Mouse (Mus musculus): ENCODE data around the gene Lias.

Gene Lias

DNA sequence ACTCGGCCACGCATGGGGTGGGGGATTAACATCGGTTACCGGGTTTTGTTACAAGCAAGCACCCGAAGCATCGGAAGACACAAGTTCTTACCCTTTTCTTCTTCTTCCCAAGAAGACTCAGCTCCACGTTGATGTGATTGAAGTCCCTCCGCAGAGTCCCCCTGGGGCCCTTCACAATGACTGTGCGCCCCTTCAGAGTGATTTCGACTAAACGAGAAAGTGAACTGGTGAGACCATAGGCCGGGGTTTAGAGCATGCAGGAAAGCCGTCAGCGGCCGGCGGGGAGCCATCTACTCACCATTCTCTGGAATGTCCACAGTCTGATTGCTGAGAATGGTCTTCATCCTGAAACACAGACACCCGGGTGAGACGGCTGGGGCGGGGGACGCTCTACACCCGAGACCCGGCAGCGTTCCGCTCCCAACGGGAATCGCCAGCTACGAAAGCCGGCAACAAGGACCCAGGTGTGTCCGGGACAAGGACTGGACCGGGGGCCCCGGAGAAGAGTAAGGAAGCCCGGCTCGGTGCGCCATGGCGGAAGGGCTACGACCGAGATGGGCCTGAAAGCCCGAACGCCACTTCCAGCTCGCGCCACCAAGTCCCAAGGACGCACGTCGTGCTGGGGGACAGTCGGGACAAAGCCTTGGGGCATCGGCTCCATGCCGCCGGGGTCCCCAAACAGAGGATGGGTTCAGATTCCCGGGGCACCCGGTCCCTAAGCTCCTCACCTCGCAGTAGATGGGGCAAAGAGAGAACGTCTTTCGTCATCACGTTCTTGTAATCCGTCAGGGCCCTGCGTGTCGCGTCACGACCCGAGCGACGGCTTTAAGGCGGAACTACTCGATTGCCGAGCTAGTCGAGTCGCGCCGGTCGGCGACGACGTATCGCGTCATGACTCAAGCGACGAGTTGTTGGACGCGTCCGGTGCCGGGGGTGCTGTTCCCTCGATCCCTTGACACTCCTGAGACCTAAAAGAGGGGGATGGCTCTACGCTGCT, at the start of gene Lias, which contains the start of gene Rpl9:
TSS of gene Lias (plus strand) at position 850 of the 997 bp plus-strand sequence.
TSS of gene Rpl9 (minus strand) at position 797 of the 997 bp plus-strand sequence.
- DNase-seq (ENCODE audit: low spot score in 2 of 2), result peak; percentile 95 to 97

DNA sequence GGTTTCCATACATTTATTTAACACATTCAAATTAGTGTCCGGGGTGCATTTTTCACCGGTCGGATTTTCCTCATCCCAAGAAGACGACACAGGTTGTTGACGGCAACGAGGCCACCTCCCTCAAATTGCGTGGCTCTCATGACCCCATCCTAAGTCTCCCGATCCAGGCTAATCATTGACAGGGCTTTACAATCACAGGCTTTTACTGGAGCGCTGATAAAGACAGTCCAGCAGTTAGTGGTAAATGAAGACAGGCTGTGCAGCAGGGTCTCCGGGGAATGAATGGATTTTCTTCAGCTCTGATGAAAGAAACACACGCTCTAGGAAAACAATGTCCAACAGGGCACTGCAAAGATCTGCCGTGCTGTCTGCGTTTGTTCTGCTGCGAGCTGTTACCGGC, 43.1 kb upstream of the Lias start, which contains the start of gene Klb:
TSS of gene Klb (plus strand) at position 147 of the 400 bp plus-strand sequence.
- DNase-seq (ENCODE audit: low spot score in 2 of 2), result no peak

DNA sequence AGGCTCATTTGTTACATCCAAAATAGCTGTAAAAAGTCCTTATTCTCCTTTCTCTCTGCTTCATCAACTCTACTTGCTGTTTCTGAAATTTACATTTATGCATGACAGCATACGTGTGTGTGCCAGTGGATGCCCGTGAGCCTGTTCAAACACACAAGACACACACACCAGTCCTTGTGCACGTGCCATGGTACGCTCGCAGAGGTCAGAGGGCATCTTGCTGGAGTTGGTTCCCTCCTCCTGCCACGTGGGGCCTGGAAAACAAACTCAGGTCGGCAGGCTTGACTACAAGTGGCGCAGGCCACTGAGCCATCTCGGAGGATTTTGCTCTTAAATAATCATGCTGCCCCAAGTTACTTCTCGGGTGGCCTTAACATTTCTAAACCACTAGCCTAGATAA, 40.8 kb upstream of the Lias start:
- no peak for DNase-seq (ENCODE audit: low spot score in 2 of 2)

DNA sequence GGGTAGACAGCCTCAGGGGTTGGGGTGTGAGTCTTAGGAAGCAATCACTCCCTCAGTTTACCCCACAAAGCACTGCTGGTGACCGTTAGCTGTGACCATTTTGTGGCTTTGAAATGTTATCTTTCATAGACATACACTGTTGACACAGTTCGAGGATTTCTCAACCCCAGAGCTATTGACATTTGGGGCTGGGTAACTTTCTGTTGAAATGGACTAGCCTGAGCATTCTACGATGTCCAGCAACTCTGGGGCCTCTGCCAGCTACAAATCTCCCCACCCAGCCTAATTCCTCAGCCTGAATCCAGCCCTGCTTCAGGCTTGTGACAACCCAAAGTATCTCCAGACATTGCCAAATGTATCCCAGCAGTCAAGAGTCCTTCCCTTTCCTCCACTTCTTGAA, 37.2 kb upstream of the Lias start:
- no peak for DNase-seq (ENCODE audit: low spot score in 2 of 2)

DNA sequence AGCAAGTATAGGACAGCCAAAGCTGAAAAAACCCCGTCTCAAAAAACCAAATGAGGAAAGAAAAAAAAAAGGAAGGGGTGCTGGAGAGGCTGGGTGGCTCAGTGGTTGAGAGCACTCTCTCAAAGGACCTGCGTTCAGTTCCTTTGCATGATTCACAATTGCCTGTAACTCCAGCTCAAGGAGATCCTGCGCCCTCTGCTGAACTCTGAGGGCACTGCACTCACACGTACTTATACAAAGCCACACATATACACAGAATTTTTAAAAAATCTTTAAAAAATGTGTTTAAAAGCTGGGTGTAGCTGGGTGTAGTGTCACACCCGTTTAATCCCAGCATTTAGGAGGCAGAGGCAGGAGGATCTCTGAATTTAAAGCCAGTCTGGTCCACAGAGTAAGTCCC, 36.3 kb upstream of the Lias start:
- DNase-seq (ENCODE audit: low spot score in 2 of 2), result no peak

DNA sequence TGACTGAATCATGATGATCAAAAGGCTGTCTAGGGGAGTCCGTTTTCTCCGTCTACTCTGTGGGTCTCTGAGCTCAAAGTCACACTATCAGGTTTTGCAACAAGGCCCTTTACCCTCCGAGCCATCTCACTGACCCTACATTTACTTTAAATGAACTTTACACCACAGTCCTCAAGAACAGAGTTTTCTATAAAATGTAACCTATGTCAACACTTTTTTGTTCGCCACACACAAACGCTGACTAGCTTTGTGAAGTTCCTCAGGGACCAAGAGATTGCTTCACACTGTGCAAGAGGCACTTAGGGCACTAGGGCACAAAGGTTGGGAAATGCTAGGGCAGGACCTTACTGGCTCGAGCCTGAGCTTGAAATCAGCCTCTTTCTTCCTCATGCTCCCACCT, 34.4 kb upstream of the Lias start:
- DNase-seq (ENCODE audit: low spot score in 2 of 2), result no peak

DNA sequence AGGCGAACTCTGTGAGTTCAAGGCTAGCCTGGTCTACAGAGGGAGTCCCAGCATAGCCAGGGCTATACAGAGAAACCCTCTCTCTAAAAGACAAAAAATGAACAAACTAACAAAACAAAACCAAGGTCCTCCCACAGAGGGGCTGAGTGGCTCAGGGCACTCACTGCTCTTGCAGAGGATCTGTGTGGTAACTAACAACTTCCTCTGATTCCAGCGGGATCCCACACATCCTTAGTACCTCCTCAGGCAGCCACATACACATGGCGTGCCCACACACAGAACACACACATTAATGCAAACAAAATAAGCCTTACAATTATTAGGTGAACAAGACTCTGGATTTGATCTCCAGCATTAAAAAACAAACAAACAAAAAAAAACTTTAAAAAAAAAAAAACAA, 33.5 kb upstream of the Lias start:
- DNase-seq (ENCODE audit: low spot score in 2 of 2), result no peak

DNA sequence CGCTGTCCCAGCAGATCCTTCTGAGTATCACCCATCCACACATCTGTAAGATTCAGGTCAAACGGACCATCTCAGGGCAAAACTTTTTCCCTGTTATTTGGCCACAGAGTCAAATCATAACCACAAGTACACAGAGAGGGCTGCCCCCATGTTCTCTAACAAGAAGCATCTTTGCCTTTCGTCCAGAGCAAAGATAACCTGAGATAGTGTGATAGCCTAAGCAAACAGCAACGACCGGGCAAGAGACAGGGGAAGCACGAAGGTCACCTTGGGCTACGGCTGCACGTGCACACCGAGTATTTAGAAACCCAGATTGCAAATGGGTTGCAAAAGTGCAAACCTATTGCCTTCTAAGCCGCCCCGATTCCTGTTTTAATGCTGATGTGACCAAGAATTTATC, 23.5 kb upstream of the Lias start:
- no peak for DNase-seq (ENCODE audit: low spot score in 2 of 2)

DNA sequence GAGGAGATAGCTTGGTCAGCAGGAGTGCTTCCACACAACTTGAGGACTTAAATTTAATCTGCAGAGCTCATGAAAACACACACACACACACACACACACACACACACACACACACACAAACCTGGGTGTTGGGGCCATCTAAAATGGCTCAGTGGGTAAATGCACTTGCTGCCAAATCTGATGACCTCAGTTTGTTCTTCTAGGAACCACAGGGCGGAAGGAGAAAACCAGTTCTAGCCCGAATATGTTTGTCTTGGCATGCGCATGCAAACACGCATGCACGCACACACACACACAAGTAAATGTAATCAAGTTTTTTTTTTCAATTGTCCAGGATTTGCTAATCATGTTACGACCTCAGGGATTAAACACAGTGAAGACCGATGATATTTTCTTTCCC, 19.7 kb upstream of the Lias start:
- no peak for DNase-seq (ENCODE audit: low spot score in 2 of 2)

DNA sequence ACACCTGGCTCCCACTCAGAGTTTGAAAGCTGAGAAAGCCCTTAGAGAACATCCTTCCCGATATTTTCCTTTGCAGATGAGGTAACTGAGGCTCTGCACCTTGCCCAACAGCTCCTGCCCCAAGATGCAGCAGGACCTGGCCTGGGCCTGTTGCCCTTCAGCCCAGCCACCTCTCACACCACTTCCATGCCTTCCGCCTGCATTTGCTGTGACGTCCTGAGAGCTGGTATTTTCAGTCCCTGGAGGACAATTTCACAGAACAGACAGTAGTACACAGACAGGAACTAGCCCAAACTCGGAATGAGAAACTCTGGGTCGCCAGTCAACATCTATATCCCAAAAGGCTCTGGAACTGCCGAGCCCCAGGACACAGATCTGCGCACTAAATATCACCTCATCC, 16.6 kb upstream of the Lias start:
- DNase-seq (ENCODE audit: low spot score in 2 of 2), result no peak

DNA sequence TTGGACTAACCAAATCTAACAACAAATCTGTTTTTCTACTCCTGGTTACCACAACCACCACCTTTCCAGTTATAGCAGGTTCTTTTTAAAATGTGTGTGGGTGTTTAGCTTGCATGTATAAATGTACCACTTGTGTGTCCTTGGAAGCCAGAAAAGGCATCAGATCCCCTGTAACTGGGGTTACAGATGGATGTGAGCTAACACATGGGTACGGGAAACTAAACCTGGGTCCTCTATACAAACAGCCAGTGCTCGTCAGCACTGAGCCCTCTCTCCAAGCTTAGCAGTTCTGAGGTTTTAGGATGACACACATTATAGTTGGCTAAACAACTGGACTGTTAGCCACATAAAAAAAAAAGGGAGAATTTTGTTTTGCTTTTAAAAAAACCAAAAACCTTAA, 5.6 kb upstream of the Lias start:
- no peak for DNase-seq (ENCODE audit: low spot score in 2 of 2)

DNA sequence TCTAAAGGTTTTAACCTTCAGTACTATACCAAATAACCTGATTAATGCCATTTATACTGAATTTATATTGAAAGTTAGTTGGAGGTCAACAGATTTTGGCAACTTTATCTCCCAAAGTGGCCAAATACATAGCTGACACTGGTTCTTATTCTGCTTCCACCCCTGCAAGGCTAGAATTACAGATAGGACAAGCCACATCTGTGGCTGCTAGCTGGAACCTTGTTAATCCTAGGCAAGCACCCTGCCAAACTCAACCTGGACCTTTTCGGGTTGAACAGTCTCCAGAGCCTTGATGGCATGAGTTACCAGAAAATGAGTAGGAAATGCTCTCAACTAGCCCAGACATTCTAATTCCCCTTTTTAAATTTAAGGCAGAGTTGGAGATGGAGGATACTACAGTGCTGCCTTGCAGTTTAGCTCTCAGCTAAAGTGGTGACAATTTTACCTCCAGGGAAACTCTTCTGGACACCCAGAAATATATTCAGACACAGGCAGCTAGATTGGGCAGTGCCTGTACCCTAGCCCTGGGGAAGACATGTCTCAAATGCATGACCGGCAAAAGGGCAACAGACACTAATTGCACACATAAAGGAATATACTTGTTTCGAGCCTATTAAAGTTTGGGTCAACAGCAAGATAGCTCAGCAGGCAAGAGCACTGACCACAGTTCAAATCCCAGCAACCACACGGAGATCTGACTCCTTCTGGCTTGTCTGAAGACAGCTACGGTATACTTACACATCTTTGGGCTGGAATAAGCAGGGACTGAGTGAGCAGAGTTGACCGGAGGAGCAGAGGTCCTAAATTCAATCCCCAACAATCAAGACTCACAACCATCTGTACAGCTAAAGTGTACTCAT, 4.1 kb upstream of the Lias start:
- no peak for DNase-seq (ENCODE audit: low spot score in 2 of 2)

DNA sequence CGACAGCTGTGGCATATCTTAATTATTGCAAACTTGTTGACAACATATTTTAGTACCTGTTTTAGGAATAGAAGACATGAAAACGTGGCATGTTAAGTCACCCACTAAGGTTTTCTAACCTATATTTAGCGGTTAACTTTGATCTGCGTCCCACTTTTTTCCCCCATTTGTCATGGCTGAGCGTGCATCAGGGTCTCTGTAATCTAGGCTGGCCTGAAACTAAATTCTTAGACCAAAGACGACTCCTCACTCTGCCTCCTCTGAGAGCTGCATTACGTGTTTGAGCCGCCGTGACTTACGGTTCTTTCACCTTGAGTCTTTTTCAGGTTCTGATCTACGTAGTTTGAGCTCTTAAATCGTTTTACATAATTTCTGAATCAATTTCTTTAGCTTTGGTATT, 456 bp downstream of the Lias start:
- DNase-seq (ENCODE audit: low spot score in 2 of 2), result no peak

DNA sequence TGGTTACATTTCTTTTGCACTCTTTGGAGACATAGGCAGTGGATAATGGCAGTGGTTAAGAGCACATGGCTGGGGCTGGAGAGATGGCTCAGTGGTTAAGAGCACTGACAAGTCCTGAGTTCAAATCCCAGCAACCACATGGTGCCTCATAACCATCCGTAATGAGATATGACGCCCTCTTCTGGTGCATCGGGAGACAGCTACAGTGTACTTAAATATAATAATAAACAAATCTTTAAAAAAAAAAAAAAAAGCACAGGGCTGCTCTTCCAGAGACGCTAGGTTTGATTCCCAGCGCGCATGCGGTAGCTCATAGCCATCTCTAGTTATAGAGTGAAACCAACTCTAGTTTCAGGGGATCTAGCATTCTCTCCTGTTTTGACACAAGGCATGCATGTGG, 3.1 kb downstream of the Lias start:
- no peak for DNase-seq (ENCODE audit: low spot score in 2 of 2)

DNA sequence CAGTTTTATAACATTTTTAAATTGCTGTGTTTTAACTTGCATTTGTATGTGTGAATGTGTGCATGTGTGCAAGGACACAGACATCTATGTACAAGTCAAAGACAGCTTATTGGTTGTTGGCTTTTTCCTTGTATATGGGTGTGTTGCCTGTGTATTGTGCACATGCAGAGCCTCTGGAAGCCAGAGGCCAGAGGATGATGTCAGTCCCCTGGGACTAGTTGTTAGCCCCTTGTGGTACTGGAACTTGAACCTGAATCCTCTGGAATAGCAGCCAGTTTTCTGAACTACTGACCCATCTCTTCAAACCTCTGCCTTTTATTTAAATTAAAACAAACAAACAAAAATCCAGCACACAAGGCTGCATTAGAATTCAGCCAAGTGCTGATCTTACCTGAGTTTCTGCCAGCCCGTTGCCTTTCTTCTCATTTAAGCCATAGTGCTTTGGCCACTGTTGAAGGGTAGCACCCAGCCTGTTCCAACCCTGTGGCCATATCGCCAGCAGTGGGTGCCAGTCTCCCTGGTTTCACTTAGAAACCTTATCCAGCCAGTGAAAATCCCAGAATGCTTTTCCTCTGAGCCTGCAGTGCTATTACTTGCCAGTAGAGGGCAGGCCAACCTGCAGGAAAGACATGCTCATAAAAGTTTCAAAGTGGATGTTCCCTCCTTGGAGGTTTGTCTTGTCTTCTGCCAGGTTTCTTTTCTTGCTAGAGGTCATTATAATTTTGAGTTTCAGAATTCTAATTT, 10.1 kb downstream of the Lias start:
- DNase-seq (ENCODE audit: low spot score in 2 of 2), result peak; percentile 73 to 79

DNA sequence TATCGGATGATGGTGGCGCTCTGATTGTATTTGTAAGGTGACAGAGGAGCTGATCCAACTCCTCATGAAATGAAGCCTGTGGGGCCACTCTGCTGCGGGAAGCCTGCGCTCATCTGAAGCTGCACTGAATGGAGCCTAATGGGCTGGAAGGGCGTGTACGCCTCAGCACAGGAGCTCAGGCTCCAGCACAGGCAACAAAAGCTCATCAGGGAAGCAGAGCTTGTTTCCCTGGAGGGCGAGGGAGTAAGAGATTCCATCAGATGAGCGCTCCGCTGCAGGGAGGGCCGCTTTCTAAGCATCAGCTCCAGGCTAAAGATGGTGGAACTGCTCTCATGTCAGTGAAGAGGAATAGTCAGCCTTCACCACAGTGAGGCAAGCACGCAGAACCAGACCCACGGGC, 16.7 kb downstream of the Lias start:
- no peak for DNase-seq (ENCODE audit: low spot score in 2 of 2)

DNA sequence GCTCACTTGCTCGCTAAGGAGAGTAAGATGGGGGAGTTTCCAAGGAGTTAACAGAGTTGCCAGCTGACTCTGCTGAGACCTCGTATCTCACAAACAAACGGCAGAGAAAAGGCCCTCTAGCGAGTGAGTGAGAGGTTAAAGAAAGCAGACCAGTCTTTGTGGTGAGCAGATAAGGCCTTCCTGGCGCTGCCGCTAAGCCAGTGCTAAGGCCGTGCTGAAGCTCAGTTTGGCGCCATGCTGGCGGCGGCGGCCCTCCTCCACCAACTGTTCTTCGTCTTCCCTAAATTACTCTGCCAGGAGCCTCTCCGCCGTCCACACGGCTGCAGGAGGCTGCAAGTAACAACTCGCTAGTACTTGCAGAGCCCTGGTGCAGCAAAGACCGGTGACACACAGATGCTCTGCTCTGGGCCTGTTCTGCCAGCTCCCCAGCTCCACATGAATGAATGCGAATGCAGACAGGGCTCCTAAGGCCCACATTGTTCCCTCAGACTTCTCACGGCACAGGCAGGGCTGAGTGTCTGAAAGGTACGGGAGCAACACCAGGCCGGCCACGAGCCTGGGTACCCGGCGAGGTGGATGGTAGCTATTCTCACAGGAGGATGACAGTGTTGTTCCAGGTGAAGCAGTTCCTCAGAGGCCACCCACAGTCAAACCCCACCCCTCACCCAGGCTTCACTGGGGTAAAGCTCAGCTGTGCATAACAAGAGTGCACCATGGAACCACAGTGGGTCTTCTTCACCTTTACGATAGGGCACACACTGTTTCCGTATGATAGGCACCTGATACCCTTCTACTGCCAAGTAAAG, 24.6 kb downstream of the Lias start:
- DNase-seq (ENCODE audit: low spot score in 2 of 2), result no peak

DNA sequence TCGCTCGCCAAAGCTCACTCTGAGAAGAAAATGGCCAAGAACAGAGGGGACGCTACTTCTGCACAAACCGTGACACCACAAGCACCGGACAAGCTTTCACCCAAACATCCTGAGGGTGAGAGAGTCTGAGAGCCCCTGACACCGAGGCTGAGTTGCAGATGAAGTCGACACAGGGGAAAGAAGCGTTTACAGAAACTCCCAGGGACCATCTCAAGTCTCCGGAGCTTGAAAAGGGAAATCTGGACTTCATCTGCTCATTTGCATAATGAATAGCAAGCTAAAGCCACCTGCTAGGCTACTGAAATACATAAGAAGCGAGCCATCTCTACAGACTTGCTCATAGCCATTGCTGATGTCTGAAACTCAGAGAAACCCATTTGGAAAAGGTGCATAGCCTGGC, 27.8 kb downstream of the Lias start:
- DNase-seq (ENCODE audit: low spot score in 2 of 2), result no peak

DNA sequence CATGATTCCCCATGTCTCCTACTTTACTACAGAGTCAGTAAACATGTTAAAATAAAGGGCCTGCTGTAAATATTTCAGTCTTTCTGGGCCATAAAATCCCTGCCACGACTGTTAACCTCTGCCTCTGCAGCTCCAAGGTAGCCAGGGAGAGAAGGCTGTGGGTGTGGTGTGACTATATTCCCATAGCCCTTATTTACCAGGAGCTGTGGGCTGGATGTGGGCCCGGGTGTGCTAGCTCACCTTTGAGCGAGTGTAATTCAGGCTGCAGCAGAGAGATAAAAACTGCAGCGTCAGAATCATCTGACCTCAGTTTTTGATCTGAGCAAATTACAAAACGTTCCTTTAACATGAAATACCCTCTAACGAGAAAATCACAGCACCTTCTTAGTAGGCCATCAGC, 29.5 kb downstream of the Lias start:
- no peak for DNase-seq (ENCODE audit: low spot score in 2 of 2)

DNA sequence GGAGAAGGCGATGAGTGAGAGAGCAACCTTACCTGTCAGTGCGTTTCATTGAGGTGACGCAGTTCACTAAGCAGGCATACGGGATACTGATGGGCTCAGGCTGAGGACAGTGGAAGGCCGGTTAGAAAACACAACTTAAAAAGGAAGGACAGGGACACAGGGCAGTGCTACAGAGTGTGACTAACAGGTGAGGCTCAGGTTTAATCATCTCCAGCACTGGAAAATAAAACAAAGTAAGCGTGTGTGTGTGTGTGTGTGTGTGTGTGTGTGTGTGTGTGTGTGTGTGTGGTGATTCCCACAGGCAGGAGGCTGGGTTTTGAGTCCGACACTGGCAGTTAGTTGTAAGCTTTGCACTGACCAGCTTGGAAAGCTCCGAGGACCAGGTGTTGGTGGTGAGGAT, 31.5 kb downstream of the Lias start:
- DNase-seq (ENCODE audit: low spot score in 2 of 2), result no peak

DNA sequence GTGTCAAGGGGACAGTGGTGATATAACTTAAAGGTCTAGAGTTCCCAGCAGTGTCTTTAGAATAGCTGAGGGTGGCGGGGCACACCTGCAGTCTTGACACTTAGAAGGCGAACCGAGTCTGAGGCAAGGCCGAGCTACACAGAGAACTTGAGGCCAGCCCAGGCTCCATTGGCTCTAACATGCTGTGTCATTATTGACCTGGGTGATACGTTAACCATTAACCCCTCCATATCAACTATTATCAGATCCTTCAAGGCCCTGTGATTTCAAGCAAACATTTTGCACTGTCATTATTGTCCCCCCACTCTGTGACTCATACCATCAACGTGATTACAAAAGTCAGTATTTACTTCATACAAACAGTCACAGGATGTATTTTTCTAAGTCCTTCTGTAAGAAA, 32.9 kb downstream of the Lias start:
- no peak for DNase-seq (ENCODE audit: low spot score in 2 of 2)
